Mouse (Mus musculus) myocyte (in vitro differentiated cells): Measurements from ENCODE around the gene Ank2. TPM values are rescaled to one million over a fixed set of nuclear protein-coding genes. Genes with fewer than 3 reads are reported as not detected.
A peak's percentile ranks its signal among the peaks of the same experiment; 100 is the strongest.

Experiments used
- H3K27me3 ChIP-seq: one replicate; pipeline ENCODE4 v1.6.1; 2011; ENCODE audit not compliant: control insufficient read depth, insufficient read depth, insufficient read length
- H3K36me3 ChIP-seq: one replicate; pipeline ENCODE4 v1.6.1; 2011; ENCODE audit not compliant: control insufficient read depth, insufficient read depth
- H3K4me2 ChIP-seq: one replicate; pipeline ENCODE4 v1.6.1; 2011; ENCODE audit warnings: low read depth, control low read depth
- H3K4me3 ChIP-seq: one replicate; pipeline ENCODE4 v1.5.1; 2011; ENCODE audit warnings: mild to moderate bottlenecking, control low read depth, moderate library complexity
- H3K79me2 ChIP-seq: one replicate; pipeline ENCODE4 v1.6.1; 2011; ENCODE audit not compliant: control insufficient read depth, insufficient read depth
- H3ac ChIP-seq: one replicate; pipeline ENCODE4 v1.6.1; 2011; ENCODE audit not compliant: control insufficient read depth, insufficient read length
- CEBPB ChIP-seq: IDR thresholded peaks from 2 replicates; pipeline ENCODE4 v1.6.1; 2011; ENCODE audit warnings: mild to moderate bottlenecking, moderate library complexity; ENCODE audit not compliant: poor library complexity, insufficient read depth, severe bottlenecking
- E2F4 ChIP-seq: IDR thresholded peaks from one replicate; pipeline ENCODE4 v1.6.1; 2011; ENCODE audit warnings: mild to moderate bottlenecking, control low read depth, moderate library complexity; ENCODE audit not compliant: insufficient read depth
- MAX ChIP-seq: IDR thresholded peaks from one replicate; pipeline ENCODE4 v1.6.1; 2011; ENCODE audit warnings: low read depth, mild to moderate bottlenecking, control low read depth
- MYOD1 ChIP-seq, 3 experiments: IDR thresholded peaks; one replicate each; pipeline ENCODE4 v1.6.1; 2011; ENCODE audit warnings: control low read depth in 2 of 3, low read depth in 2 of 3, mild to moderate bottlenecking in 2 of 3, moderate library complexity in 1 of 3; ENCODE audit not compliant: insufficient read length in 2 of 3, control insufficient read depth in 1 of 3
- MYOG ChIP-seq, 3 experiments: IDR thresholded peaks; one replicate each; pipeline ENCODE4 v1.6.1; 2011; ENCODE audit warnings: control low read depth in 2 of 3, low read depth in 2 of 3, mild to moderate bottlenecking in 2 of 3; ENCODE audit not compliant: insufficient read length in 2 of 3, control insufficient read depth in 1 of 3, insufficient read depth in 1 of 3
- POLR2A ChIP-seq: IDR thresholded peaks from one replicate; pipeline ENCODE4 v1.6.1; 2011; ENCODE audit warnings: low read depth, mild to moderate bottlenecking, control low read depth, moderate library complexity; ENCODE audit not compliant: insufficient read length
- POLR2AphosphoS2 ChIP-seq: IDR thresholded peaks from one replicate; pipeline ENCODE4 v1.6.1; 2011; ENCODE audit warnings: low read depth, control low read depth; ENCODE audit not compliant: insufficient read length
- REST ChIP-seq: IDR thresholded peaks from one replicate; pipeline ENCODE4 v1.6.1; 2011; ENCODE audit warnings: mild to moderate bottlenecking, control low read depth, moderate library complexity; ENCODE audit not compliant: insufficient read depth, insufficient read length
- SRF ChIP-seq: IDR thresholded peaks from one replicate; pipeline ENCODE4 v1.6.1; 2011; ENCODE audit warnings: low read depth; ENCODE audit not compliant: control insufficient read depth, insufficient read length
- TCF12 ChIP-seq: IDR thresholded peaks from one replicate; pipeline ENCODE4 v1.6.1; 2011; ENCODE audit warnings: mild to moderate bottlenecking, control low read depth; ENCODE audit not compliant: poor library complexity, insufficient read depth, severe bottlenecking
- TCF3 ChIP-seq: IDR thresholded peaks from one replicate; pipeline ENCODE4 v1.6.1; 2011; ENCODE audit warnings: low read depth, control low read depth; ENCODE audit not compliant: insufficient read length
- USF1 ChIP-seq: IDR thresholded peaks from one replicate; pipeline ENCODE4 v1.6.1; 2011; ENCODE audit warnings: low read depth, mild to moderate bottlenecking, control low read depth, moderate library complexity
- polyA plus RNA-seq: library from polyadenylated mRNA; unstranded; fragments of >200 nt; fragmentation: generic; extraction: Trizol; gene quantifications from one replicate; pipeline ENCODE4 v1.2.1, GENCODE M21; 2012; ENCODE audit warnings: missing spikeins

Ank2 gene
- polyA plus RNA-seq, 1 experiment, result 20.2 TPM

- no peak for TF ChIP-seq MYOD1 (IDR thresholded peaks at IDR 0.05; ENCODE audit: control insufficient read depth in 1 of 3, insufficient read length in 2 of 3, low read depth in 2 of 3)
- no peak for TF ChIP-seq SRF
- TF ChIP-seq CEBPB, result no peak
- no peak for TF ChIP-seq POLR2AphosphoS2
- TF ChIP-seq MYOG (IDR thresholded peaks at IDR 0.05; ENCODE audit: control insufficient read depth in 1 of 3, insufficient read depth in 1 of 3, insufficient read length in 2 of 3, low read depth in 2 of 3), result no peak
- no peak for TF ChIP-seq POLR2A
- no peak for TF ChIP-seq TCF3
- TF ChIP-seq REST, result no peak
- no peak for TF ChIP-seq MAX
- no peak for TF ChIP-seq USF1
- TF ChIP-seq TCF12, result no peak
- no peak for TF ChIP-seq E2F4
- Histone ChIP-seq H3K79me2 (no peaks in the 10 kb centered on the region), H3K36me3 (no peaks in the 10 kb centered on the region), H3ac (no peak overlapping the region), H3K4me3 (peak overlapping the region; percentile 25), H3K4me2 (peak overlapping the region; percentile 74), H3K27me3 (no peaks in the 10 kb centered on the region)
Observed at GRCm38 (mm10) chr3:127256681-127257080, 242.5 kb downstream of the Ank2 start.

DNA sequence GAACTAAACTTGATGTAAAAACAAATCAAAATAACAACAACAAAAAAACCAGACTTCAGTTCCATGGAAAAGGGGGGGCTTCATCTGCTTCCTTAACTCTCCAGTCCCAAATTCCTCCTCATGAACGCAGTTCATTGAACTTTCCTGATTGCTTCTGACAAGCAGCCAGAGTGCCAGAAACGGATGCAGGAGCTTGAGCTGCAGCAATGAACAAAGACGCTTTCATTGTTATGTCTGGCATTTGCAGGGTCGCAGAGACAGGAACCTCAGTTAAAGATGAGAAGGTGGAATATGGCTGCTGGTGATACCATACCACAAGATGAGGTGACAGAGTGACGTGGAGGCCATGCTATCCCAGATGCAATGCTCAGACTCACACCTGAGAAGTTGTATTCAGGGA is 248.2 kb downstream of the Ank2 start:
- Histone ChIP-seq H3K79me2 (no peaks in the 10 kb centered on the region), H3K4me2 (no peak overlapping the region), H3K36me3 (no peaks in the 10 kb centered on the region), H3ac (no peak overlapping the region), H3K27me3 (no peaks in the 10 kb centered on the region), H3K4me3 (no peak overlapping the region)
- TF ChIP-seq MYOD1 (IDR thresholded peaks at IDR 0.05; ENCODE audit: control insufficient read depth in 1 of 3, insufficient read length in 2 of 3, low read depth in 2 of 3) (no peak), SRF (no peak), TCF12 (no peak), USF1 (no peak), TCF3 (no peak), REST (no peak), POLR2AphosphoS2 (no peak), MYOG (IDR thresholded peaks at IDR 0.05; ENCODE audit: control insufficient read depth in 1 of 3, insufficient read depth in 1 of 3, insufficient read length in 2 of 3, low read depth in 2 of 3) (no peak), MAX (no peak), CEBPB (no peak), POLR2A (no peak), E2F4 (no peak)

GRCm38 (mm10) chr3:127248611-127249010 is 250.5 kb downstream of the Ank2 start:
- no peak overlapping the region for H3K4me3 ChIP-seq
- no peaks in the 10 kb centered on the region for H3K36me3 ChIP-seq
- no peak for TF ChIP-seq MYOG (IDR thresholded peaks at IDR 0.05; ENCODE audit: control insufficient read depth in 1 of 3, insufficient read depth in 1 of 3, insufficient read length in 2 of 3, low read depth in 2 of 3)
- no peak for TF ChIP-seq POLR2AphosphoS2
- no peak for TF ChIP-seq MYOD1 (IDR thresholded peaks at IDR 0.05; ENCODE audit: control insufficient read depth in 1 of 3, insufficient read length in 2 of 3, low read depth in 2 of 3)
- no peak for TF ChIP-seq CEBPB
- TF ChIP-seq SRF, result no peak
- TF ChIP-seq E2F4, result no peak
- no peak for TF ChIP-seq TCF12
- TF ChIP-seq USF1, result no peak
- no peak for TF ChIP-seq POLR2A
- TF ChIP-seq TCF3, result no peak
- no peak for TF ChIP-seq REST
- TF ChIP-seq MAX, result no peak

DNA sequence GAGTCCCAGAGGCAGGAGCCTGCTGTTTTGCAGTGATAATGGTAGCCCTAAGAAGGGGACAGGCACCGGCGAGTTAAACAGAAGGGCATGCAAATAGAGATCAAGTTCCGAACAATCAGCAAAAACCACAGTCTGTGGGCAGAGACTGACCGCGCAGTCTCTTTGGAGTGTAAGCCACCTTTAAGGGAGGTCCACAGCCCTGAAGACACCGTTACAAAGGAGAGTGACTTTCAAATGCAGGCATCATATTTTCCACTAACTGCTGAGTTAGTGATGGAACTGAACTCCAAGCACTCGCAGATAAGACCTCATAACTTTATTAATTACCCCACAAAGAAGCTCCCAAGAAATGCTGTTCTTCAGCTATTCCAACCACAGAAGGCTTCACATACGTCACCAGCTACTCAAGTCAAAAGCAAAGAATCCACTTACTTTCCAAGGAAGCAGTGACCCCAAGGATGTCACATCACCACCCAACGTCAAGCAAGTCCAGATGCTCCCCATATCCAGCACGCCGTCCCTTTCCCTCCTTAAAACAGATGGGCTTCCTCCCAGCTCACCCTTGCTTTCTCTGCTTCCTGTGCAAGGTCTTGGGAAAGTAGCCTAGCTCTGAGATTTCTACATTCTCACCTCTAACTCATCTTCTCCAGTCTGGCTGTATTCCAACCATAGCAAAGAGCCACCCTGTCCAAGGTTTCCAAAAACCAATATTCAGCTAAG is 252.0 kb downstream of the Ank2 start:
- Histone ChIP-seq H3K4me3 (no peak overlapping the region), H3K36me3 (no peaks in the 10 kb centered on the region), H3K27me3 (no peaks in the 10 kb centered on the region), H3K79me2 (no peaks in the 10 kb centered on the region), H3K4me2 (no peak overlapping the region), H3ac (no peak overlapping the region)
- TF ChIP-seq USF1 (no peak), E2F4 (no peak), SRF (no peak)

More at GRCm38 (mm10) chr3:127248611-127249010, 250.5 kb downstream of the Ank2 start:
- Histone ChIP-seq H3ac (no peak overlapping the region), H3K79me2 (no peaks in the 10 kb centered on the region), H3K27me3 (no peaks in the 10 kb centered on the region), H3K4me2 (no peak overlapping the region)

- H3K36me3 ChIP-seq, result no peaks in the 10 kb centered on the region
- no peaks in the 10 kb centered on the region for H3K27me3 ChIP-seq
- no peak for TF ChIP-seq TCF12
- no peak for TF ChIP-seq TCF3
- no peak for TF ChIP-seq CEBPB
- no peak for TF ChIP-seq POLR2AphosphoS2
- TF ChIP-seq USF1, result no peak
- no peak for TF ChIP-seq POLR2A
- TF ChIP-seq MYOD1 (IDR thresholded peaks at IDR 0.05; ENCODE audit: control insufficient read depth in 1 of 3, insufficient read length in 2 of 3, low read depth in 2 of 3), result no peak
- TF ChIP-seq MAX, result no peak
- TF ChIP-seq E2F4, result no peak
- TF ChIP-seq SRF, result no peak
- TF ChIP-seq REST, result no peak
- no peak for TF ChIP-seq MYOG (IDR thresholded peaks at IDR 0.05; ENCODE audit: control insufficient read depth in 1 of 3, insufficient read depth in 1 of 3, insufficient read length in 2 of 3, low read depth in 2 of 3)
- no peak overlapping the region for H3K4me2 ChIP-seq
- H3ac ChIP-seq, result no peak overlapping the region
- no peak overlapping the region for H3K4me3 ChIP-seq
- H3K79me2 ChIP-seq, result no peaks in the 10 kb centered on the region
Observed at GRCm38 (mm10) chr3:127243928-127244642, 255.1 kb downstream of the Ank2 start.
